Mouse (Mus musculus) C2C12 (cell line): ENCODE results near the gene Nrp2. TPM values are rescaled to one million over a fixed set of nuclear protein-coding genes. Genes with fewer than 3 reads are reported as not detected.

Experiments
- H3K27me3 ChIP-seq: one replicate; pipeline ENCODE4 v1.6.1; 2011; ENCODE audit not compliant: control insufficient read depth, insufficient read depth, insufficient read length
- H3K36me3 ChIP-seq: one replicate; pipeline ENCODE4 v1.6.1; 2011; ENCODE audit not compliant: control insufficient read depth, insufficient read depth
- H3K4me3 ChIP-seq: one replicate; pipeline ENCODE4 v1.5.1; 2011; ENCODE audit warnings: mild to moderate bottlenecking, control low read depth; ENCODE audit not compliant: poor library complexity, insufficient read depth, severe bottlenecking
- H3K79me2 ChIP-seq: one replicate; pipeline ENCODE4 v1.6.1; 2011; ENCODE audit not compliant: control insufficient read depth, insufficient read depth
- H3K79me3 ChIP-seq: one replicate; pipeline ENCODE4 v1.6.1; 2011; ENCODE audit warnings: low read depth, control low read depth
- H3ac ChIP-seq: one replicate; pipeline ENCODE3; 2011; ENCODE audit warnings: low read depth; ENCODE audit not compliant: control insufficient read depth, insufficient read length
- CEBPB ChIP-seq: IDR thresholded peaks from one replicate; pipeline ENCODE4 v1.6.1; 2011; ENCODE audit warnings: low read depth, mild to moderate bottlenecking, control low read depth, moderate library complexity
- CTCF ChIP-seq: IDR thresholded peaks from one replicate; pipeline ENCODE4 v1.5.1; 2011; ENCODE audit not compliant: control insufficient read depth, insufficient read depth, insufficient read length
- FOSL1 ChIP-seq: IDR thresholded peaks from one replicate; pipeline ENCODE4 v1.8.0; 2011; ENCODE audit warnings: mild to moderate bottlenecking, low read length; ENCODE audit not compliant: poor library complexity, insufficient read depth, severe bottlenecking
- MAX ChIP-seq: IDR thresholded peaks from one replicate; pipeline ENCODE4 v1.6.1; 2011; ENCODE audit warnings: mild to moderate bottlenecking, control low read depth
- MYOD1 ChIP-seq: IDR thresholded peaks from one replicate; pipeline ENCODE4 v1.6.1; 2011; ENCODE audit warnings: low read depth; ENCODE audit not compliant: control insufficient read depth, insufficient read length
- MYOG ChIP-seq: IDR thresholded peaks from one replicate; pipeline ENCODE4 v1.6.1; 2011; ENCODE audit not compliant: control insufficient read depth, insufficient read length; ENCODE audit errors: extremely low read depth
- USF1 ChIP-seq: IDR thresholded peaks from one replicate; pipeline ENCODE4 v1.6.1; 2011; ENCODE audit warnings: low read depth, mild to moderate bottlenecking, control low read depth, moderate library complexity
- polyA plus RNA-seq: library from polyadenylated mRNA; unstranded; fragments of >200 nt; fragmentation: generic; extraction: Trizol; gene quantifications from one replicate; pipeline ENCODE4 v1.2.1, GENCODE M21; 2012; ENCODE audit warnings: missing spikeins

Nrp2 gene
- polyA plus RNA-seq, 1 experiment: 16.8 TPM

- H3K79me2 ChIP-seq: no peaks in the 10 kb centered on the region
- no peak overlapping the region for H3ac ChIP-seq
- TF ChIP-seq FOSL1 (peak; percentile 19), CEBPB (no peak)
- no peak overlapping the region for H3K4me3 ChIP-seq
- H3K79me3 ChIP-seq: no peaks in the 10 kb centered on the region
- no peaks in the 10 kb centered on the region for H3K27me3 ChIP-seq
- H3K36me3 ChIP-seq: peaks cover 77% of the 10 kb centered on the region
These were observed 64.5 kb downstream of the Nrp2 start for GRCm38 (mm10) chr1:62767611-62768010.

- Histone ChIP-seq H3K79me3 (no peaks in the 10 kb centered on the region), H3ac (no peak overlapping the region), H3K27me3 (no peaks in the 10 kb centered on the region), H3K36me3 (peaks cover 68% of the 10 kb centered on the region), H3K4me3 (no peak overlapping the region), H3K79me2 (no peaks in the 10 kb centered on the region)
- TF ChIP-seq USF1: no peak
- TF ChIP-seq FOSL1: no peak
- no peak for TF ChIP-seq CEBPB
- TF ChIP-seq MYOG: no peak
- TF ChIP-seq MAX: no peak
- no peak for TF ChIP-seq MYOD1
- no peak for TF ChIP-seq CTCF
These were observed 67.5 kb downstream of the Nrp2 start for GRCm38 (mm10) chr1:62770576-62770975.

GRCm38 (mm10) chr1:62772391-62772790 is 69.3 kb downstream of the Nrp2 start:
- peaks cover 59% of the 10 kb centered on the region for H3K36me3 ChIP-seq
- H3K4me3 ChIP-seq: no peak overlapping the region
- H3K79me2 ChIP-seq: no peaks in the 10 kb centered on the region
- no peak overlapping the region for H3ac ChIP-seq
- H3K27me3 ChIP-seq: no peaks in the 10 kb centered on the region
- no peaks in the 10 kb centered on the region for H3K79me3 ChIP-seq
- TF ChIP-seq MYOG (no peak), CEBPB (no peak), MYOD1 (no peak), CTCF (no peak), FOSL1 (no peak), MAX (no peak), USF1 (no peak)

DNA sequence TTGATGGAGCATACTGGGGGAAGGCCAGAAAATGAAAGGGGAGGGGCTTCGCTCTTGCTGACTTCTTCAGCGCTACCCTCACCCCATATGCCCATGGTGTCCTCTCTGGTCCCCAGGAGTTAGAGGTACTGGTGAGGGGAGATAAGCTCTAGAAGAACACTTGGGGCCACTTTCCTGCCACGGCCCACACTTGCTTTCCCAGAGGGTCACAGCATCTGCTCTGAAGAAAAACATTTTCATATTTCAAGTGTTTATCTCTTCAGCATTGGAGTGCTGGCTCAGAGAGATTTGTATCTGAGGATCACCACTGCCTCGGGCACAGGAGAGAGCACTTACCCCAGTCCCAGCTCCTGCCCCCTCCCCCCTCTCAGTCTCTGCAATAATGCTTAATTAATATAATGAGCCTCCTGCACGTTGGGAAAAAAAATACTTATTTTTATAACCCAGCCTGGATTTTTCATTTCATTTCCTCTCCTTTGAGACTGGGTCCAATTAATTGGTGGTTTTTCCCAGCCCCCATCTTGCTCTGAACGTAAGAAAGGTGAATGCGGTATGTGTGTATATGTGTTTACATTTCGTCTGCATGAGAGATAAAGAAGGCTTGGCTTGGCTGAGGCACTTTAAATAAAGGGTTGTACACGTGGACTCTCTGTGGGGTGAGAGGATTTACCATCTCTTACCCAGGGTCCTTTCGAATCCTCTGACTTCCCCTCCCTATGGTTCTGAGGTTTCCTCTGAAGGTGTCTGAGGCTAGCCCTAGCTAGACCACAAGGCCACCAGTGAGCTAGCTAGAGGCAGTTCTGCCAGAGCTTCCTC is 70.2 kb downstream of the Nrp2 start:
- TF ChIP-seq FOSL1: no peak
- TF ChIP-seq CEBPB: no peak
- no peak for TF ChIP-seq CTCF
- no peak for TF ChIP-seq USF1
- no peak for TF ChIP-seq MAX
- TF ChIP-seq MYOG: no peak
- no peak for TF ChIP-seq MYOD1
- Histone ChIP-seq H3K79me3 (no peaks in the 10 kb centered on the region), H3K36me3 (peaks cover 56% of the 10 kb centered on the region), H3ac (no peak overlapping the region), H3K79me2 (no peaks in the 10 kb centered on the region), H3K27me3 (no peaks in the 10 kb centered on the region), H3K4me3 (no peak overlapping the region)

GRCm38 (mm10) chr1:62773921-62774191 is 70.8 kb downstream of the Nrp2 start:
- H3K36me3 ChIP-seq: peaks cover 56% of the 10 kb centered on the region
- H3K27me3 ChIP-seq: no peaks in the 10 kb centered on the region
- no peak for TF ChIP-seq FOSL1
- TF ChIP-seq USF1: no peak
- TF ChIP-seq MYOG: no peak
- TF ChIP-seq CEBPB: no peak
- TF ChIP-seq CTCF: no peak
- TF ChIP-seq MYOD1: no peak
- H3K4me3 ChIP-seq: no peak overlapping the region
- H3K79me3 ChIP-seq: no peaks in the 10 kb centered on the region
- no peaks in the 10 kb centered on the region for H3K79me2 ChIP-seq
- no peak overlapping the region for H3ac ChIP-seq
